Mouse (Mus musculus): ENCODE measurements at regions not wholly inside any gene's neighbourhood (a gene's known extent, or its start where the extent isn't known, plus 50 kb on each side); places are given as distances from the start of the nearest gene placed in this dataset.

GRCm38 (mm10) chr8:102845362-102845761, 59.9 kb upstream of the Cdh11 start:
- no peak for ATAC-seq (replicated peaks)
- no peak overlapping the region for H3K27ac ChIP-seq
- no peak overlapping the region for H3K9ac ChIP-seq

GRCm38 (mm10) chr8:102860021-102860420, 74.6 kb upstream of the Cdh11 start:
- no peak overlapping the region for H3K27ac ChIP-seq
- ATAC-seq (replicated peaks) = no peak
- no peaks in the 10 kb centered on the region for H3K4me1 ChIP-seq
- H3K27me3 ChIP-seq (replicated peaks) = no peaks in the 10 kb centered on the region
- H3K9ac ChIP-seq = no peak overlapping the region
- no peak overlapping the region for H3K4me3 ChIP-seq
- 76% methylated on average over 1 of the region's 1 CpGs for WGBS
- no peak overlapping the region for H3K4me2 ChIP-seq
- H3K36me3 ChIP-seq (replicated peaks) = no peaks in the 10 kb centered on the region
- H3K9me3 ChIP-seq = no peaks in the 10 kb centered on the region

More at GRCm38 (mm10) chr8:102845362-102845761, 59.9 kb upstream of the Cdh11 start:
- Histone ChIP-seq H3K4me2 (no peak overlapping the region), H3K27me3 (replicated peaks) (no peaks in the 10 kb centered on the region), H3K9me3 (no peaks in the 10 kb centered on the region), H3K4me1 (no peaks in the 10 kb centered on the region), H3K36me3 (replicated peaks) (no peaks in the 10 kb centered on the region), H3K4me3 (no peak overlapping the region)

GRCm38 (mm10) chr8:102899525-102899924, 114.1 kb upstream of the Cdh11 start:
- no peak overlapping the region for H3K4me2 ChIP-seq
- 78% methylated on average over 2 of the region's 2 CpGs for WGBS
- no peak for ATAC-seq (replicated peaks)
- no peak overlapping the region for H3K27ac ChIP-seq
- no peak overlapping the region for H3K4me3 ChIP-seq
- H3K36me3 ChIP-seq (replicated peaks) = no peaks in the 10 kb centered on the region
- no peaks in the 10 kb centered on the region for H3K9me3 ChIP-seq
- no peak overlapping the region for H3K9ac ChIP-seq
- H3K4me1 ChIP-seq = no peaks in the 10 kb centered on the region
- H3K27me3 ChIP-seq (replicated peaks) = no peaks in the 10 kb centered on the region

GRCm38 (mm10) chr8:102900662-102901061, 115.2 kb upstream of the Cdh11 start:
- Histone ChIP-seq H3K36me3 (replicated peaks) (no peaks in the 10 kb centered on the region), H3K27me3 (replicated peaks) (no peaks in the 10 kb centered on the region), H3K9ac (no peak overlapping the region), H3K27ac (no peak overlapping the region), H3K4me1 (no peaks in the 10 kb centered on the region), H3K4me2 (no peak overlapping the region), H3K4me3 (no peak overlapping the region), H3K9me3 (no peaks in the 10 kb centered on the region)
- 38% methylated on average over 5 of the region's 5 CpGs for WGBS
- no peak for ATAC-seq (replicated peaks)

- no peaks in the 10 kb centered on the region for H3K36me3 ChIP-seq (replicated peaks)
- H3K4me3 ChIP-seq = no peak overlapping the region
- no peak overlapping the region for H3K27ac ChIP-seq
- H3K4me2 ChIP-seq = no peak overlapping the region
- H3K4me1 ChIP-seq = no peaks in the 10 kb centered on the region
- H3K27me3 ChIP-seq (replicated peaks) = no peaks in the 10 kb centered on the region
- no peak overlapping the region for H3K9ac ChIP-seq
- ATAC-seq (replicated peaks) = no peak
- 76% methylated on average over 2 of the region's 2 CpGs for WGBS
- H3K9me3 ChIP-seq = no peaks in the 10 kb centered on the region
Observed at GRCm38 (mm10) chr8:102907444-102907843, 122.0 kb upstream of the Cdh11 start.

- Histone ChIP-seq H3K4me2 (no peak overlapping the region), H3K4me1 (no peaks in the 10 kb centered on the region), H3K36me3 (replicated peaks) (no peaks in the 10 kb centered on the region), H3K27me3 (replicated peaks) (no peaks in the 10 kb centered on the region), H3K9ac (no peak overlapping the region), H3K4me3 (no peak overlapping the region), H3K27ac (no peak overlapping the region), H3K9me3 (no peaks in the 10 kb centered on the region)
- WGBS = 12% methylated on average over 3 of the region's 3 CpGs
- ATAC-seq (replicated peaks) = peak; percentile 42
Observed at GRCm38 (mm10) chr8:102931342-102931835, 145.9 kb upstream of the Cdh11 start.

- Histone ChIP-seq H3K4me3 (no peak overlapping the region), H3K27ac (no peak overlapping the region), H3K4me2 (no peak overlapping the region), H3K4me1 (no peaks in the 10 kb centered on the region), H3K9ac (no peak overlapping the region), H3K9me3 (no peaks in the 10 kb centered on the region), H3K27me3 (replicated peaks) (no peaks in the 10 kb centered on the region), H3K36me3 (replicated peaks) (no peaks in the 10 kb centered on the region)
- ATAC-seq (replicated peaks) = no peak
- 92% methylated on average over 2 of the region's 2 CpGs for WGBS
Observed at GRCm38 (mm10) chr8:102938771-102939170, 153.3 kb upstream of the Cdh11 start.

GRCm38 (mm10) chr8:102945546-102945945, 160.1 kb upstream of the Cdh11 start:
- Histone ChIP-seq H3K36me3 (replicated peaks) (no peaks in the 10 kb centered on the region), H3K4me1 (no peaks in the 10 kb centered on the region), H3K27ac (no peak overlapping the region), H3K9me3 (no peaks in the 10 kb centered on the region), H3K4me3 (no peak overlapping the region), H3K9ac (no peak overlapping the region), H3K27me3 (replicated peaks) (no peaks in the 10 kb centered on the region), H3K4me2 (no peak overlapping the region)
- WGBS = 91% methylated on average over 5 of the region's 5 CpGs
- no peak for ATAC-seq (replicated peaks)

GRCm38 (mm10) chr8:102978161-102978581, 192.7 kb upstream of the Cdh11 start:
- no peak overlapping the region for H3K27ac ChIP-seq
- H3K36me3 ChIP-seq (replicated peaks) = no peaks in the 10 kb centered on the region
- no peak for ATAC-seq (replicated peaks)
- no peak overlapping the region for H3K4me2 ChIP-seq
- H3K9ac ChIP-seq = no peak overlapping the region
- 72% methylated on average over 7 of the region's 7 CpGs for WGBS
- no peaks in the 10 kb centered on the region for H3K9me3 ChIP-seq
- H3K4me1 ChIP-seq = no peaks in the 10 kb centered on the region
- H3K4me3 ChIP-seq = no peak overlapping the region
- no peaks in the 10 kb centered on the region for H3K27me3 ChIP-seq (replicated peaks)

- Histone ChIP-seq H3K4me1 (0 out of 2 replicates have a peak, but pooled peaks cover 4% of the 10 kb centered on the region), H3K27me3 (replicated peaks) (no peaks in the 10 kb centered on the region), H3K36me3 (replicated peaks) (no peaks in the 10 kb centered on the region), H3K4me3 (no peak overlapping the region), H3K9ac (no peak overlapping the region), H3K4me2 (no peak overlapping the region), H3K27ac (no peak overlapping the region), H3K9me3 (no peaks in the 10 kb centered on the region)
- 48% methylated on average over 3 of the region's 3 CpGs for WGBS
- ATAC-seq (replicated peaks) = no peak
Observed at GRCm38 (mm10) chr8:102983220-102983909, 197.9 kb upstream of the Cdh11 start.

GRCm38 (mm10) chr8:102983910-102984225, 198.4 kb upstream of the Cdh11 start:
- H3K4me2 ChIP-seq = no peak overlapping the region
- H3K9ac ChIP-seq = no peak overlapping the region
- 55% methylated on average over 3 of the region's 3 CpGs for WGBS
- no peaks in the 10 kb centered on the region for H3K9me3 ChIP-seq
- no peak overlapping the region for H3K27ac ChIP-seq
- H3K4me1 ChIP-seq = 0 out of 2 replicates have a peak, but pooled peaks cover 4% of the 10 kb centered on the region
- no peak for ATAC-seq (replicated peaks)
- H3K4me3 ChIP-seq = no peak overlapping the region
- no peaks in the 10 kb centered on the region for H3K27me3 ChIP-seq (replicated peaks)
- no peaks in the 10 kb centered on the region for H3K36me3 ChIP-seq (replicated peaks)

GRCm38 (mm10) chr8:103007284-103007984, 222.0 kb upstream of the Cdh11 start:
- Histone ChIP-seq H3K27ac (no peak overlapping the region), H3K36me3 (replicated peaks) (no peaks in the 10 kb centered on the region), H3K27me3 (replicated peaks) (no peaks in the 10 kb centered on the region), H3K4me3 (no peak overlapping the region), H3K4me2 (no peak overlapping the region), H3K4me1 (no peaks in the 10 kb centered on the region), H3K9me3 (no peaks in the 10 kb centered on the region), H3K9ac (no peak overlapping the region)
- 43% methylated on average over 2 of the region's 2 CpGs for WGBS
- ATAC-seq (replicated peaks) = no peak

GRCm38 (mm10) chr8:103019121-103019520, 233.7 kb upstream of the Cdh11 start:
- no peak overlapping the region for H3K4me3 ChIP-seq
- H3K4me2 ChIP-seq = no peak overlapping the region
- H3K9me3 ChIP-seq = no peaks in the 10 kb centered on the region
- H3K27ac ChIP-seq = no peak overlapping the region
- no peak for ATAC-seq (replicated peaks)
- H3K9ac ChIP-seq = no peak overlapping the region
- H3K36me3 ChIP-seq (replicated peaks) = no peaks in the 10 kb centered on the region
- 68% methylated on average over 4 of the region's 4 CpGs for WGBS
- no peaks in the 10 kb centered on the region for H3K4me1 ChIP-seq
- H3K27me3 ChIP-seq (replicated peaks) = no peaks in the 10 kb centered on the region
